Comparison of ENCODE assay signal across 10 mouse cellular contexts in the genomic region with DNA sequence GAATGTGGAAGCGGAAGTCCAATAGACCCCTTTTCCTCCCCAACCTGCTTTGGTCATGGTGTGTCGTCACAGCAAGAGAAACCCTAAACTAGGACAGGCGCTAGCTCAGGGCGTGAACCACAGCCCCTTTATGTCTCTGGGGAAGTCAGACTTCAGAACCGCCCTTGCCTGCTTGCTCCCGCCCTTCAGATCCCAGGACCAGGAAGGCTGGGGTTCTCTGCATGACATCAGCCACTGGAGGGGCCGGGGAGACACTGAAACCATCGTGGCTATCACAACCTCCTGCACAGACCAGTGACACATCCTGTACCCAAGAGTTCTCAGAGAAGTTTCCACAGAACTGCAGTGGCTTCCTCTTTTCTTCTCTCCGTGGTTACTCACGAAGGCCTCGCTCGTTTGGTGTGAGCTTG. TPM values are rescaled to one million over a fixed set of nuclear protein-coding genes. Genes with fewer than 3 reads are reported as not detected.
DNase-seq lines count a peak whose midpoint lies in the region; ATAC-seq and TF ChIP-seq lines count a peak whose summit lies in the region.
"Had no signal": no experiment of that assay in that cellular context is flagged by ENCODE, and none has a peak within 500 bp of the region (broad histone marks: within the 10 kb centered on the region; RNA-seq: fewer than 3 reads in every experiment).

No protein-coding gene starts in this region.

- WGBS in kidney, adult 2 months: 79% methylated on average over 12 of the region's 12 CpGs
- WGBS in kidney, embryonic 15.5 days: 81% methylated on average over 12 of the region's 12 CpGs
- WGBS in macrophage (ENCODE audit: missing documents): 2% methylated on average over 12 of the region's 12 CpGs
- 77% methylated on average over 12 of the region's 12 CpGs for WGBS in hindbrain, embryonic 13.5 days

- TF ChIP-seq CTCF in kidney, adult 2 months (conservative IDR thresholded peaks at IDR 0.05; ENCODE audit: insufficient read depth, insufficient read length, low read depth, low read length): no peak

- no peaks in the 10 kb centered on the region for H3K27me3 ChIP-seq in kidney, adult 2 months (replicated peaks; ENCODE audit: control insufficient read depth, insufficient read depth, low read length)
- H3K27me3 ChIP-seq in kidney, embryonic 15.5 days: no peaks in the 10 kb centered on the region
- H3K27me3 ChIP-seq in hindbrain, embryonic 13.5 days: no peaks in the 10 kb centered on the region
- H3K27me3 ChIP-seq: hindbrain, embryonic 15.5 days; neural tube, embryonic 13.5 days had no signal

- no peak for ATAC-seq in kidney, embryonic 15.5 days (replicated peaks; ENCODE audit: low FRiP score)
- no peak for ATAC-seq in hindbrain, embryonic 13.5 days (ENCODE audit: low FRiP score)

- H3K4me1 ChIP-seq in kidney, adult 2 months (ENCODE audit: control insufficient read depth, insufficient read depth, low read length): peaks cover 4% of the 10 kb centered on the region; the same call in 1 of the 2 replicates
- H3K4me1 ChIP-seq in kidney, embryonic 15.5 days: no peaks in the 10 kb centered on the region
- no peaks in the 10 kb centered on the region for H3K4me1 ChIP-seq in hindbrain, embryonic 13.5 days (replicated peaks)
- H3K4me1 ChIP-seq: hindbrain, embryonic 15.5 days; neural tube, embryonic 13.5 days had no signal

- H3K36me3 ChIP-seq in kidney, adult 2 months (ENCODE audit: control insufficient read depth, insufficient read depth, low read length): no peaks in the 10 kb centered on the region
- no peaks in the 10 kb centered on the region for H3K36me3 ChIP-seq in kidney, embryonic 15.5 days
- H3K36me3 ChIP-seq in macrophage (ENCODE audit: inconsistent target): no peaks in the 10 kb centered on the region
- H3K36me3 ChIP-seq in hindbrain, embryonic 13.5 days: no peaks in the 10 kb centered on the region
- H3K36me3 ChIP-seq: hindbrain, embryonic 15.5 days; neural tube, embryonic 13.5 days had no signal

- intact Hi-C loops in heart, postnatal 14 days (cut with DNase I): no loop called here

- peak; percentile 39 for DNase-seq in kidney, adult 2 months
- peak; percentile 21 to 31 for DNase-seq in heart, postnatal 14 days
- DNase-seq in thymus, postnatal 10 days (ENCODE audit: low spot score in 2 of 2): peak; percentile 52 to 57
- DNase-seq in left cerebral cortex, adult 18-20 months (ENCODE audit: low spot score in 2 of 2): no peak
- DNase-seq in urinary bladder, postnatal 25 days (ENCODE audit: low spot score): no peak

- H3K4me2 ChIP-seq in kidney, embryonic 15.5 days: no peak overlapping the region
- no peak overlapping the region for H3K4me2 ChIP-seq in hindbrain, embryonic 13.5 days
- H3K4me2 ChIP-seq: hindbrain, embryonic 15.5 days; neural tube, embryonic 13.5 days had no signal

- no peaks in the 10 kb centered on the region for H3K79me2 ChIP-seq in macrophage (ENCODE audit: inconsistent target)

- H3K9me3 ChIP-seq in kidney, embryonic 15.5 days (replicated peaks): no peaks in the 10 kb centered on the region
- no peaks in the 10 kb centered on the region for H3K9me3 ChIP-seq in hindbrain, embryonic 13.5 days
- H3K9me3 ChIP-seq: hindbrain, embryonic 15.5 days; neural tube, embryonic 13.5 days had no signal

- H3K9ac ChIP-seq in kidney, embryonic 15.5 days: no peak overlapping the region
- no peak overlapping the region for H3K9ac ChIP-seq in hindbrain, embryonic 13.5 days
- H3K9ac ChIP-seq: hindbrain, embryonic 15.5 days; neural tube, embryonic 13.5 days had no signal

- H3K27ac ChIP-seq in kidney, adult 2 months (ENCODE audit: insufficient read depth, low read depth, low read length): no peak overlapping the region; the same call in 1 of the 2 replicates
- H3K27ac ChIP-seq in kidney, embryonic 15.5 days: no peak overlapping the region
- peak overlapping the region; percentile 75 for H3K27ac ChIP-seq in macrophage
- H3K27ac ChIP-seq in hindbrain, embryonic 13.5 days: no peak overlapping the region
- H3K27ac ChIP-seq: hindbrain, embryonic 15.5 days; neural tube, embryonic 13.5 days had no signal

- TF ChIP-seq POLR2A in kidney, adult 2 months (IDR thresholded peaks at IDR 0.05; ENCODE audit: low read depth, low read length): no peak

- no peak overlapping the region for H3K4me3 ChIP-seq in kidney, adult 2 months (ENCODE audit: insufficient read depth, low read depth, low read length)
- no peak overlapping the region for H3K4me3 ChIP-seq in kidney, embryonic 15.5 days (replicated peaks)
- no peak overlapping the region for H3K4me3 ChIP-seq in macrophage (ENCODE audit: inconsistent target)
- H3K4me3 ChIP-seq in hindbrain, embryonic 13.5 days: no peak overlapping the region
- H3K4me3 ChIP-seq: hindbrain, embryonic 15.5 days; neural tube, embryonic 13.5 days had no signal

RNA-seq across cellular contexts. Expression of gene Srgn, which starts 16.2 kb away (rescaled TPM):
- 20.8 and 34.2 TPM in 2 replicates for polyA plus RNA-seq in kidney, adult 2 months (2012; rRNA removed)
- 8.6 and 9.9 TPM in 2 replicates for polyA plus RNA-seq in kidney, embryonic 15.5 days (2015; fragmentation: Nextera tagmentation; extraction: Ambion mirVana)
- total RNA-seq in heart, postnatal 14 days (2021): 10 to 100 TPM; 41.0 to 41.1 TPM
- total RNA-seq in macrophage (2018; cell fraction: chromatin; rRNA removed): 100 to 1,000 TPM in 9 of 26 experiments, 10 to 100 TPM in 12, 1 to 10 TPM in 5; 5.0 to 374 (median 54.9) TPM
- 1,000 to 10,000 TPM in 3 of 26 experiments, 100 to 1,000 TPM in 23; 178 to 1,433 (median 423) TPM for total RNA-seq in macrophage (2018; cell fraction: cytosol; rRNA removed)
- total RNA-seq in macrophage (2018; cell fraction: nucleus; rRNA removed): 1,000 to 10,000 TPM in 2 of 26 experiments, 100 to 1,000 TPM in 22, 10 to 100 TPM in 2; 93.8 to 1,370 (median 265) TPM
- 240 to 438 TPM (median 289 TPM) in 3 replicates for polyA plus RNA-seq in macrophage (2018)
- 10 to 100 TPM in 1 of 2 experiments, 1 to 10 TPM in 1; 8.0 to 10.0 TPM for total RNA-seq in left cerebral cortex, adult 18-20 months (2021)
- 8.3 and 10.9 TPM in 2 replicates for polyA plus RNA-seq in hindbrain, embryonic 13.5 days (2015; fragmentation: Nextera tagmentation; extraction: Ambion mirVana)

RNA-seq across cellular contexts. Expression of gene Kif1bp, which starts 34.9 kb away (rescaled TPM):
- 31.0 and 36.1 TPM in 2 replicates for polyA plus RNA-seq in kidney, adult 2 months (2012; rRNA removed)
- 34.0 and 35.2 TPM in 2 replicates for polyA plus RNA-seq in kidney, embryonic 15.5 days (2015; fragmentation: Nextera tagmentation; extraction: Ambion mirVana)
- 10 to 100 TPM; 38.9 to 41.4 TPM for total RNA-seq in heart, postnatal 14 days (2021)
- total RNA-seq in macrophage (2018; cell fraction: chromatin; rRNA removed): 10 to 100 TPM; 10.3 to 50.0 (median 30.8) TPM
- total RNA-seq in macrophage (2018; cell fraction: cytosol; rRNA removed): 10 to 100 TPM; 20.0 to 34.5 (median 29.5) TPM
- total RNA-seq in macrophage (2018; cell fraction: nucleus; rRNA removed): 10 to 100 TPM; 13.1 to 38.8 (median 23.5) TPM
- polyA plus RNA-seq in macrophage (2018): 28.5 to 32.9 TPM (median 28.8 TPM) in 3 replicates
- 100 to 1,000 TPM; 179 to 185 TPM for total RNA-seq in left cerebral cortex, adult 18-20 months (2021)
- polyA plus RNA-seq in hindbrain, embryonic 13.5 days (2015; fragmentation: Nextera tagmentation; extraction: Ambion mirVana): 66.8 and 68.0 TPM in 2 replicates

RNA-seq across cellular contexts. Expression of gene Vps26a, which starts 56.8 kb away (rescaled TPM):
- 16.7 and 24.5 TPM in 2 replicates for polyA plus RNA-seq in kidney, adult 2 months (2012; rRNA removed)
- 79.3 and 81.7 TPM in 2 replicates for polyA plus RNA-seq in kidney, embryonic 15.5 days (2015; fragmentation: Nextera tagmentation; extraction: Ambion mirVana)
- total RNA-seq in heart, postnatal 14 days (2021): 10 to 100 TPM; 45.2 to 45.5 TPM
- total RNA-seq in macrophage (2018; cell fraction: chromatin; rRNA removed): 10 to 100 TPM; 39.3 to 71.1 (median 57.3) TPM
- 100 to 1,000 TPM; 161 to 207 (median 187) TPM for total RNA-seq in macrophage (2018; cell fraction: cytosol; rRNA removed)
- 100 to 1,000 TPM in 11 of 26 experiments, 10 to 100 TPM in 15; 61.6 to 159 (median 95.3) TPM for total RNA-seq in macrophage (2018; cell fraction: nucleus; rRNA removed)
- polyA plus RNA-seq in macrophage (2018): 167 to 346 TPM (median 178 TPM) in 3 replicates
- 10 to 100 TPM; 49.5 to 51.0 TPM for total RNA-seq in left cerebral cortex, adult 18-20 months (2021)
- polyA plus RNA-seq in hindbrain, embryonic 13.5 days (2015; fragmentation: Nextera tagmentation; extraction: Ambion mirVana): 65.1 and 65.4 TPM in 2 replicates

RNA-seq across cellular contexts. Expression of gene Ddx21, which starts 58.7 kb away (rescaled TPM):
- polyA plus RNA-seq in kidney, adult 2 months (2012; rRNA removed): 6.8 and 9.3 TPM in 2 replicates
- polyA plus RNA-seq in kidney, embryonic 15.5 days (2015; fragmentation: Nextera tagmentation; extraction: Ambion mirVana): 24.2 and 24.6 TPM in 2 replicates
- 10 to 100 TPM; 24.8 to 30.5 TPM for total RNA-seq in heart, postnatal 14 days (2021)
- 10 to 100 TPM; 27.9 to 70.6 (median 47.1) TPM for total RNA-seq in macrophage (2018; cell fraction: chromatin; rRNA removed)
- total RNA-seq in macrophage (2018; cell fraction: cytosol; rRNA removed): 10 to 100 TPM; 36.1 to 51.8 (median 44.6) TPM
- 10 to 100 TPM; 26.7 to 82.6 (median 41.2) TPM for total RNA-seq in macrophage (2018; cell fraction: nucleus; rRNA removed)
- polyA plus RNA-seq in macrophage (2018): 29.8 to 93.3 TPM (median 43.4 TPM) in 3 replicates
- total RNA-seq in left cerebral cortex, adult 18-20 months (2021): 10 to 100 TPM; 21.1 to 21.3 TPM
- polyA plus RNA-seq in hindbrain, embryonic 13.5 days (2015; fragmentation: Nextera tagmentation; extraction: Ambion mirVana): 17.1 and 17.7 TPM in 2 replicates

Comparison
In these comparisons a context has a peak if more than half of its experiments do, and no peak if none do; other contexts are left out.
1. DNase-seq: peak in kidney, adult 2 months (single experiment), heart, postnatal 14 days (2 of 2) and thymus, postnatal 10 days (2 of 2); none in left cerebral cortex, adult 18-20 months (0 of 2) and urinary bladder, postnatal 25 days (single experiment).